Mouse (Mus musculus): ENCODE data around the gene Mrpl34.
"Not testable (repeated sequence)": the region's sequence is repeated elsewhere in the genome, so short reads cannot be mapped to it uniquely, and the experiment has no call there.

Mrpl34 gene

GRCm38 (mm10) chr8:71464513-71465500 is at the start of gene Mrpl34:
Mrpl34 (plus strand) TSS chr8:71464959.
- peak; percentile 99 for DNase-seq

- no peak for DNase-seq
Measured at GRCm38 (mm10) chr8:71422121-71422520, 42.6 kb upstream of the Mrpl34 start.

- not testable (repeated sequence) for DNase-seq
Measured at GRCm38 (mm10) chr8:71432935-71433334, 31.8 kb upstream of the Mrpl34 start.

- DNase-seq, result no peak
Measured at GRCm38 (mm10) chr8:71437041-71437440, 27.7 kb upstream of the Mrpl34 start.

GRCm38 (mm10) chr8:71441404-71441803 is 23.4 kb upstream of the Mrpl34 start:
- DNase-seq, result peak; percentile 54

- DNase-seq, result no peak
Measured at GRCm38 (mm10) chr8:71445096-71445495, 19.7 kb upstream of the Mrpl34 start.

- DNase-seq, result no peak
Measured at GRCm38 (mm10) chr8:71451337-71451736, 13.4 kb upstream of the Mrpl34 start.

- no peak for DNase-seq
Measured at GRCm38 (mm10) chr8:71451777-71452176, 13.0 kb upstream of the Mrpl34 start.

GRCm38 (mm10) chr8:71452669-71453068 is 12.1 kb upstream of the Mrpl34 start:
- DNase-seq, result no peak

- no peak for DNase-seq
Measured at GRCm38 (mm10) chr8:71454668-71455067, 10.1 kb upstream of the Mrpl34 start.

- peak; percentile 23 for DNase-seq
Measured at GRCm38 (mm10) chr8:71456906-71457305, 7.9 kb upstream of the Mrpl34 start.

GRCm38 (mm10) chr8:71457659-71458270 is 7.0 kb upstream of the Mrpl34 start:
- DNase-seq, result no peak

- peak; percentile 15 for DNase-seq
Measured at GRCm38 (mm10) chr8:71460716-71461115, 4.0 kb upstream of the Mrpl34 start.

GRCm38 (mm10) chr8:71461152-71461840 is 3.5 kb upstream of the Mrpl34 start:
- peak; percentile 48 for DNase-seq

GRCm38 (mm10) chr8:71462191-71462590 is 2.6 kb upstream of the Mrpl34 start:
- peak; percentile 39 for DNase-seq

GRCm38 (mm10) chr8:71462786-71463185 is 2.0 kb upstream of the Mrpl34 start:
- DNase-seq, result peak; percentile 76

- DNase-seq, result peak; percentile 99
Measured at GRCm38 (mm10) chr8:71463188-71464033, 1.3 kb upstream of the Mrpl34 start, which contains the start of gene Abhd8. Abhd8 (minus strand) TSS chr8:71463655.

- DNase-seq, result peak; percentile 30
Measured at GRCm38 (mm10) chr8:71465733-71466132, 974 bp downstream of the Mrpl34 start.

GRCm38 (mm10) chr8:71466198-71466597 is 1.4 kb downstream of the Mrpl34 start:
- peak; percentile 35 for DNase-seq

- peak; percentile 25 for DNase-seq
Measured at GRCm38 (mm10) chr8:71467201-71467600, 2.4 kb downstream of the Mrpl34 start.

GRCm38 (mm10) chr8:71468001-71468400 is 3.2 kb downstream of the Mrpl34 start:
- peak; percentile 27 for DNase-seq

- peak; percentile 97 for DNase-seq
Measured at GRCm38 (mm10) chr8:71468916-71469315, 4.2 kb downstream of the Mrpl34 start, which contains the start of gene Dda1. Dda1 (plus strand) TSS chr8:71469199.

Measured in cerebellum, adult 8-10 months (tissue).